Mouse (Mus musculus) midbrain, postnatal 0 days (tissue): ENCODE results near the gene Mrps26. TPM values are rescaled to one million over a fixed set of nuclear protein-coding genes. Genes with fewer than 3 reads are reported as not detected.

ENCODE experiments used
- ATAC-seq: fragments of 200-750 bp; cut with Nextera tagmentation; 2 replicates; pipeline ENCODE4 v1.8.0; 2017; ENCODE audit warnings: moderate number of reproducible peaks, mild to moderate bottlenecking, moderate TSS enrichment, moderate library complexity; ENCODE audit not compliant: low FRiP score
- DNase-seq: peaks from one replicate; pipeline ENCODE4 v3.0.0-alpha.2; 2015; ENCODE audit warnings: low spot score
- H3K27ac ChIP-seq: fragments of 300-500 bp; sonication (generic); 2 replicates; pipeline ENCODE4 v1.5.1; 2014; ENCODE audit warnings: low read depth, mild to moderate bottlenecking, low read length, mixed read lengths
- H3K27me3 ChIP-seq: fragments of 300-500 bp; sonication (generic); 2 replicates; pipeline ENCODE4 v1.6.1; 2014; ENCODE audit warnings: low read length, control low read depth, mixed read lengths; ENCODE audit not compliant: insufficient read depth
- H3K36me3 ChIP-seq: fragments of 300-500 bp; sonication (generic); 2 replicates; pipeline ENCODE4 v1.6.1; 2014; ENCODE audit warnings: low read length, control low read depth, mixed read lengths; ENCODE audit not compliant: insufficient read depth
- H3K4me1 ChIP-seq: fragments of 300-500 bp; sonication (generic); 2 replicates; pipeline ENCODE4 v1.6.1; 2014; ENCODE audit warnings: mild to moderate bottlenecking, control low read depth, antibody characterized with exemption, low read length, mixed read lengths; ENCODE audit not compliant: insufficient read depth
- H3K4me2 ChIP-seq: fragments of 300-500 bp; sonication (generic); 2 replicates; pipeline ENCODE4 v1.6.1; 2014; ENCODE audit warnings: low read depth, mild to moderate bottlenecking, low read length, mixed read lengths; ENCODE audit not compliant: poor library complexity, severe bottlenecking
- H3K4me3 ChIP-seq: fragments of 300-500 bp; sonication (generic); 2 replicates; pipeline ENCODE4 v1.5.1; 2014; ENCODE audit warnings: low read depth, mild to moderate bottlenecking, low read length, moderate library complexity
- H3K9ac ChIP-seq: fragments of 300-500 bp; sonication (generic); replicated peaks from 2 replicates; pipeline ENCODE4 v1.6.1; 2014; ENCODE audit warnings: mild to moderate bottlenecking, low read length, moderate library complexity, mixed read lengths; ENCODE audit not compliant: poor library complexity, severe bottlenecking
- H3K9me3 ChIP-seq: fragments of 300-500 bp; sonication (generic); 2 replicates; pipeline ENCODE4 v1.6.1; 2016; ENCODE audit warnings: low read length, control low read depth
- CTCF ChIP-seq: IDR thresholded peaks from 2 replicates; pipeline ENCODE4 v1.5.1; 2016; ENCODE audit warnings: antibody characterized with exemption, mild to moderate bottlenecking
- WGBS: fragments of 180-500 bp; shearing (Covaris S2); extraction: QIAGEN DNeasy Blood & Tissue Kit; methylation state at CpG from one replicate; pipeline ENCODE4 v1.1.7; 2014; 5-methylcytosine and 5-hydroxymethylcytosine counted together
- polyA plus RNA-seq: library from polyadenylated mRNA; unstranded; fragments of >200 nt; fragmentation: Nextera tagmentation; extraction: Ambion mirVana; gene quantifications from 2 replicates; pipeline ENCODE4 v1.2.1, GENCODE M21; 2015
- total RNA-seq: library from RNA; depleted of rRNA; stranded (reverse); fragments of >200 nt; gene quantifications from 2 replicates; pipeline ENCODE4 v1.2.3, GENCODE M21; 2014

Mrps26 gene
- total and polyA plus RNA-seq, 2 experiments from 2014 or later = 60.5 to 128 TPM

DNA sequence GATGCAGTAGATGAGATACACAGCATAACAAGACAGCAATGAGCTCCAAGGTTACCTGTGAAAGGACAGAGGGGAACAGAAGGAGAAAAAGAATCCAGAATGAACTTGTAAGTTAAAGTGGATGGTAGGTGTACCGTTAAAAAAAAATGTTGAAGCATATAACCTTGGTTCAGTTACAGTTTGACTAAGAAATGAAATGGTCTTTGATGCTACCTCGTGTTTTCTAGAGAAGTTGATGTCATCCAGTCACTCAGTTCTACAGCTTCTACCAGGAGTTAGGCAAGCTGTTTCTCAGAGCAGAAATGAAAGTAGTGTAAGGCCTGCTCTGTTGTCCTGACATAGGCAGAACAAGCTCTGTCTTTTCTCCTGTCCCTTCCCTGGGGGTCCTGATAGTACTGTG, 34.3 kb upstream of the Mrps26 start:
- ATAC-seq = no peak
- no peaks in the 10 kb centered on the region for H3K4me1 ChIP-seq
- 95% methylated on average over 2 of the region's 2 CpGs for WGBS
- no peaks in the 10 kb centered on the region for H3K9me3 ChIP-seq
- TF ChIP-seq CTCF = no peak
- H3K9ac ChIP-seq = no peak overlapping the region
- no peak for DNase-seq
- no peak overlapping the region for H3K4me2 ChIP-seq
- peaks cover 24% of the 10 kb centered on the region for H3K36me3 ChIP-seq
- H3K27me3 ChIP-seq = no peaks in the 10 kb centered on the region
- no peak overlapping the region for H3K27ac ChIP-seq
- no peak overlapping the region for H3K4me3 ChIP-seq

DNA sequence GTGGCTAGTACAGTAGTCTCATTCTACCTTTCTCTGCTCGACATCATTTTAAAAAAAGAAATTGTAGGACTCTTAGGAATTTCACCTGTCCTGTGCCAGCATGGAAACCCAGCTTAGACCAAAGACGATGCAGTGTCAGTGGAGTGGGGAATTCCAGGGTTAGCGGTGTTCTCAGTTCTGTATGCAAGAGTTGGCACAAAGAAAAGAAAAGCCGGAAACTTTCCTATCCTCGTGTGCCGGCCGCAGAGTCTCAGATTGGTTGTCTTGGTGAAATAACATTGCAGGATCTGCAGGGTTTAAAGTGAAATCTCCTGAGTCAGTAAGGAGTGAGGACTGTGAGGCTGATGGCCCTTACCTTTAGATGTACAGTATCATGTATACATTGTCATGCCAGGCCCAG, 33.6 kb upstream of the Mrps26 start:
- peaks cover 27% of the 10 kb centered on the region for H3K36me3 ChIP-seq
- ATAC-seq = no peak

DNA sequence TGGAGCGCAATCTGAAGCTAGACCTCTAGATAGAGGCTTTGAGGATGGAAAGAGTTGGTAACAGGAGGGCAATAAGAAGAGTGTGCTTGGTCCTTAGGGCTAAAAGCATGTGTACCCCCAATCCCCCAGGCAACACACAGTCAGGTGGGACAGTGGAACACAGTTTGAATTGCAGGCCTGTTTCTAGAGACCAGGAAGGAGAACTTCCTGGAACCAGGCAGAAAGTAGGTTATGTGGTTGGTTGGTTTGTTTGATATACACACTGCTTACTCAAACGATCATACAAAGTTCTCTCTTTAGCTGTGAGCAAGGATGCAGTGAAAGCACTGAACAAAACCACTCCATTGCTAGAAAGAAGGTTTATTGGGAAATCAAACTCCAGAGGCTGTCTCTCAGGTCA, 31.3 kb upstream of the Mrps26 start:
- Histone ChIP-seq H3K36me3 (peaks cover 36% of the 10 kb centered on the region), H3K9ac (no peak overlapping the region), H3K9me3 (no peaks in the 10 kb centered on the region), H3K27me3 (no peaks in the 10 kb centered on the region), H3K4me3 (no peak overlapping the region), H3K4me2 (no peak overlapping the region), H3K27ac (no peak overlapping the region), H3K4me1 (no peaks in the 10 kb centered on the region)
- WGBS = 88% methylated on average over 2 of the region's 2 CpGs
- ATAC-seq (no peak), DNase-seq (no peak)
- TF ChIP-seq CTCF = no peak

More for the DNA sequence above, 33.6 kb upstream of the Mrps26 start:
- Histone ChIP-seq H3K9ac (no peak overlapping the region), H3K4me3 (no peak overlapping the region), H3K27me3 (no peaks in the 10 kb centered on the region), H3K27ac (no peak overlapping the region), H3K9me3 (no peaks in the 10 kb centered on the region), H3K4me1 (no peaks in the 10 kb centered on the region), H3K4me2 (no peak overlapping the region)
- WGBS = 79% methylated on average over 7 of the region's 7 CpGs
- no peak for DNase-seq
- no peak for TF ChIP-seq CTCF

DNA sequence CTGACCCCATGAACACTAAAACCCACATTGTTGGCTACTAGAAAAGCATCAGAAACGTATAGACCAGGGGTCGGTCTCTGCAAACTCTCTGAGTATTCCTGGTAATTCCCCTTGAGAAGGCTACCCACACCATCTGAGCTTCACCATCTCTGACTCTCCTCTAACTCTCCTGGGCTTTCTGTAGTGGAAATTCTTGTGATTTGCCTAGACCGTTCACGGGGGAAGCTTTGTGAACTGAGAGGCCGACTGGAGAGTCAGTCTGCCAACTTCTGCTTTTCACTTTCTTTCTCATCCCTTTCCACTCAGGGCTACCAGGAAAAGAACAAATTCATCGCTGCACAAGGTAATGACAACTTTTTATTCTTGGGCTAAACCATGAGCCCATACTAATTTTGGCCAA, 28.5 kb upstream of the Mrps26 start:
- no peak overlapping the region for H3K4me3 ChIP-seq
- H3K27ac ChIP-seq = no peak overlapping the region
- no peaks in the 10 kb centered on the region for H3K4me1 ChIP-seq
- H3K27me3 ChIP-seq = no peaks in the 10 kb centered on the region; the same call in 1 of the 2 replicates
- DNase-seq (no peak), ATAC-seq (no peak)
- peaks cover 58% of the 10 kb centered on the region for H3K36me3 ChIP-seq
- 93% methylated on average over 6 of the region's 6 CpGs for WGBS
- no peak overlapping the region for H3K4me2 ChIP-seq
- no peaks in the 10 kb centered on the region for H3K9me3 ChIP-seq
- no peak for TF ChIP-seq CTCF
- H3K9ac ChIP-seq = no peak overlapping the region

DNA sequence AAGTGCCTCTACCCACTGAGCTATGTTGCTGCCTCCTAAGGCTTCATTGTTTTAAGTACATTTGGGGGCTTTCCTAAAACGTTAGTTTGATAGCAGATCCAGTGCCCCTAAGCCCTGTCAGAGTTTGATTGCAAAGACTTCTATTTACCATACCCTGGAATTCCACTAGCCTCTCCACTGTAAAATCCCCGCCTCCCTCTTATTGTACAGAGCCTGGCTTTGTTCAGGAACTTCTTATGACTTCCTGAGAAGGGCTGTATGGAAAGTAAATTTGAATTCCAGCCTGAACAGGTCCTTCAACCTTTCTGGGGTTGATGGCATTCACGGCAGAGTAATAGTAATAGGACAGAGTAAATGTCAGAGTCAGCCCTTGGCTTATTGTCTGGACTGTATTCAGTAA, 26.7 kb upstream of the Mrps26 start:
- Histone ChIP-seq H3K9me3 (no peaks in the 10 kb centered on the region), H3K36me3 (peaks cover 77% of the 10 kb centered on the region), H3K9ac (no peak overlapping the region), H3K4me1 (no peaks in the 10 kb centered on the region), H3K27me3 (no peaks in the 10 kb centered on the region; the same call in 1 of the 2 replicates), H3K4me2 (no peak overlapping the region), H3K27ac (no peak overlapping the region), H3K4me3 (no peak overlapping the region)
- no peak for DNase-seq
- 77% methylated on average over 3 of the region's 3 CpGs for WGBS
- TF ChIP-seq CTCF = no peak
- ATAC-seq = no peak

DNA sequence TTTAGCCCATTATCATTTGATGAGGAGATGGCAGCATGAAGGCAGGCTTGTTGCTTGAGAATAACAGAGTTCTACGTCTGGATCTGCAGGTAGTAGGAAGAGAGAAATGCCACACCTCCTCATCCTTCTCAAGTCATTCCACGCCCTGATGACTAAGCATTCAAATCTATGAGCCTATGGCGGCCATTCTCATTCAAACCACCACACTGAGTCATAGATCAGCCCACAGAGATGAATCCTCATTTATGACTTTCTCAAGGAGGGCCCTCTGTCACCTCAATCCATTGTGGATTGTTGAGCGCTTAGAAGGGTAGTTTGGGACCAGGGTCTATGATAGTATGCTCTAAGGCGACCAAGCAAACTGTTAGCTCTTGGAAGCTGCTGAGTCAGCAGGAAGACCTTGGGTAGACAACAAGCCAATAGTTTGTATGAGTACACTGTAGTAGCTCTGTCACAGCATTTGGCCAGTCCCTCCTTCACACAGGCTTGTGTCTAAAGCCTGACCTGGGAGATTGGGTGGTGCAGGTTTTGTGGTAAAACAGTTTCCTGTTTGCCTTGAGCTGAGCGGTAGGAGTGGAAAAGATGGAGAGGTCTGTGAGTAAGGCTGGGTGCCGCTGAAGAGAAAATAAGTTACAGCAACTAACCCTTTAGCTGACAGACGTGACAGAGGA, 24.5 kb upstream of the Mrps26 start:
- H3K9ac ChIP-seq = no peak overlapping the region
- no peak for TF ChIP-seq CTCF
- H3K27me3 ChIP-seq = no peaks in the 10 kb centered on the region; the same call in 1 of the 2 replicates
- ATAC-seq (no peak), DNase-seq (no peak)
- no peaks in the 10 kb centered on the region for H3K9me3 ChIP-seq
- H3K4me1 ChIP-seq = no peaks in the 10 kb centered on the region
- peaks cover 80% of the 10 kb centered on the region for H3K36me3 ChIP-seq
- no peak overlapping the region for H3K4me2 ChIP-seq
- no peak overlapping the region for H3K27ac ChIP-seq
- 92% methylated on average over 8 of the region's 8 CpGs for WGBS
- H3K4me3 ChIP-seq = no peak overlapping the region
